Mouse (Mus musculus): ENCODE results near the gene Gm10322.
A peak's percentile ranks its signal among the peaks of the same experiment; 100 is the strongest.

DNA sequence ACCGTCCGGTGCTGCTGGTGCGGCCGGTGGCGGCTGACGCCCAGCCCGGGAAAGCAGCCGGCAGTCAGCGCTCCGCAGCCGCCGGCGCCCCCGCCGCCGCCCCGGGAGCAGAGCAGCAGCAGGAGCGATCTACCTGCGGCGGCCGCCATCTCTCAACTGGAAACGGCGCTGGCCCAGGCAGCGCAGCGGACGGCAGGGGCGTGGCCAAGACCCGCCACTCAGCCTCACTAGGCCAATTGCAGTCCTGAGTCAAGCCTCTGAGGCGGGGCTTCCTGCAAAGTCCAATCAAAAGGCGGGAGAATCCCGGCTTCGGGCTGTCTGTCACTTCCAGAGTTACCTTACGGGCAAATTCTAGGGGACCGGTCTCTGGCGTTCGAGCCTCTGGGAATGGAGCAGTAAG lies 659 bp downstream of the Gm10322 start, which contains the start of gene Mcu:
- TF ChIP-seq ZNF384 (IDR thresholded peaks at IDR 0.05; ENCODE audit: low read depth, low read length) (no peak), ZC3H11A (IDR thresholded peaks at IDR 0.05; ENCODE audit: borderline replicate concordance, low read depth, low read length) (no peak), MAFK (IDR thresholded peaks at IDR 0.05; ENCODE audit: insufficient read depth, low read depth, low read length) (no peak), CHD2 (IDR thresholded peaks at IDR 0.05; ENCODE audit: low read depth, low read length) (peak; percentile 63; the same call in 1 of the 2 replicates), HCFC1 (IDR thresholded peaks at IDR 0.05; ENCODE audit: borderline replicate concordance, insufficient read depth, low read length) (no peak)

All from ES-E14 (cell line).